Mouse (Mus musculus): ENCODE measurements around the gene Mrpl20. TPM values are rescaled to one million over a fixed set of nuclear protein-coding genes. Genes with fewer than 3 reads are reported as not detected.

The Mrpl20 gene
- polyA plus RNA-seq, 1 experiment from 2014 or later, result 199 TPM

DNA sequence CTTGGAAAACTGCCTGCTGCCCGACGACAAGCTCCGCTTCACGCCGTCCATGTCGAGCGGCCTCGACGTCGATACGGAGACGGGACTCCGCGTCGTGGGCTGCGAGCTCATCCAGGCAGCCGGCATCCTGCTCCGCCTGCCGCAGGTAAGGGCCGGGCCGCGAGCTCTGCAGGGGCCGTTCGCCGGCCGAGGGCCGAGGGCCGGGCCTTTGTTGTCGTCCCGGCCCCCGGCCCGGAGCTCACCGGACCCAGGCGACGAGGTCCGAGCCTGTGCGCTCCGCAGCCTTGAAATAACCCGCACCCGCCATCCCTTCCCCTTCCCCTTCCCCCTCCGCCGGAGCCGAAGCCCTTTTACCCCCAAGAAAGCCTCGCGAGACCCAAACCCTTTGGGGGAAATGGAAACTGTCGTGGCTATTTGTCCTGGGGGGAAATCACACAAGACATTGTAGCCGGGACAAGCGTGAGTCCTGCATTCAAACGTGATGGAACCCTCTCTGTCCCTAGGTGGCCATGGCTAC is 10.0 kb downstream of the Mrpl20 start:
- under 1% methylated on average over 49 of the region's 49 CpGs for WGBS
- H3K36me3 ChIP-seq (ENCODE audit: control insufficient read depth, insufficient read depth, low read length), result peaks cover 36% of the 10 kb centered on the region

DNA sequence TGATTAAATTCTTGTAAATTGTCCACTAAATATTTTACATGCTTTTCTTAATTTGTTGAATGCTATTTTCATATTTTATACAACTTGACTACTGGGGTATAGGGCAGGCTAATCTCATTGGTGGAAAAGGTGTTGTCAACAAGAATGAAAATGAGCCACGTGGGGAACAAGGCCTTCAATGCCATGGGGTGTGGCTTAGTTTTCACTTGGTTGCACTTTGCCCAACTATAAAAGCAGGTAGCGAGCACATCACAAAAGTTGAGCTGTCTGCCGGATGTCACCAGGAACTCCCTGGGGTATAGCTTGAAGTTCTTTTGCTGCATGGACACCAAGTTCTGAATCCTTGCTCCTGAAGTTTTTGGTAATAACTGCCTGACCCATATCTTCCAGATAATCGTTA is 14.9 kb downstream of the Mrpl20 start:
- Histone ChIP-seq H3K36me3 (ENCODE audit: control insufficient read depth, insufficient read depth, low read length) (peaks cover 57% of the 10 kb centered on the region), H3K4me2 (ENCODE audit: low read depth, low read length) (no peak overlapping the region), H3K27me3 (ENCODE audit: control insufficient read depth, insufficient read depth, low read length) (no peaks in the 10 kb centered on the region), H3K27ac (ENCODE audit: low read length) (no peak overlapping the region), H3K9me3 (replicated peaks; ENCODE audit: control insufficient read depth, low read length) (no peaks in the 10 kb centered on the region), H3K4me3 (replicated peaks; ENCODE audit: low read length) (no peak overlapping the region), H3K4me1 (ENCODE audit: control insufficient read depth, insufficient read depth, low read length) (peaks cover 10% of the 10 kb centered on the region), H3K9ac (ENCODE audit: low read length) (no peak overlapping the region)
- no peak for ATAC-seq (ENCODE audit: insufficient read depth, low FRiP score)
- WGBS, result 81% methylated on average over 4 of the region's 4 CpGs

More for the DNA sequence above, 10.0 kb downstream of the Mrpl20 start:
- Histone ChIP-seq H3K4me1 (ENCODE audit: control insufficient read depth, insufficient read depth, low read length) (peaks cover 16% of the 10 kb centered on the region), H3K4me2 (ENCODE audit: low read depth, low read length) (peak overlapping the region; percentile 89), H3K9me3 (replicated peaks; ENCODE audit: control insufficient read depth, low read length) (no peaks in the 10 kb centered on the region), H3K27ac (ENCODE audit: low read length) (peak overlapping the region; percentile 89), H3K9ac (ENCODE audit: low read length) (peak overlapping the region; percentile 99), H3K27me3 (ENCODE audit: control insufficient read depth, insufficient read depth, low read length) (no peaks in the 10 kb centered on the region), H3K4me3 (replicated peaks; ENCODE audit: low read length) (peak overlapping the region; percentile 98)
- ATAC-seq (ENCODE audit: insufficient read depth, low FRiP score), result peak; percentile 2; the same call in 1 of the 2 replicates

DNA sequence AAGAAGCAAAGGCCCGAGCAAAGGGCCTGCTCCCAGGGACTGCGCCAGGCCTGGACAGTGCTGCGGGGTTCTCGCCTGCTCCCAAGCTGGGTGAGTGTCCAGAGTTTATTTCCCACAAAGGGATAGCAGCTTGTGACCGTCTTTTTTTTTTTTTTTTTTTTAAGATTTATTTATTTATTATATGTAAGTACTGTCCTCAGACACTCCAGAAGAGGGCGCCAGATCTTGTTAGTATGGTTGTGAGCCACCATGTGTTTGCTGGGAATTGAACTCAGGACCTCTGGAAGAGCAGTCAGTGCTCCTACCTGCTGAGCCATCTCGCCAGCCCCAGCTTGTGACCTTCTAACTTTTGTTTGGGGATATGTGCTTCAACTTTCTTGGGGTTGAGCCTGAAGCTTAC is 18.3 kb downstream of the Mrpl20 start:
- Histone ChIP-seq H3K9ac (ENCODE audit: low read length) (no peak overlapping the region), H3K4me2 (ENCODE audit: low read depth, low read length) (no peak overlapping the region), H3K27me3 (ENCODE audit: control insufficient read depth, insufficient read depth, low read length) (no peaks in the 10 kb centered on the region), H3K9me3 (replicated peaks; ENCODE audit: control insufficient read depth, low read length) (no peaks in the 10 kb centered on the region), H3K4me1 (ENCODE audit: control insufficient read depth, insufficient read depth, low read length) (no peaks in the 10 kb centered on the region), H3K36me3 (ENCODE audit: control insufficient read depth, insufficient read depth, low read length) (peaks cover 74% of the 10 kb centered on the region), H3K4me3 (replicated peaks; ENCODE audit: low read length) (no peak overlapping the region), H3K27ac (ENCODE audit: low read length) (no peak overlapping the region)
- 72% methylated on average over 7 of the region's 7 CpGs for WGBS
- ATAC-seq (ENCODE audit: insufficient read depth, low FRiP score), result no peak

DNA sequence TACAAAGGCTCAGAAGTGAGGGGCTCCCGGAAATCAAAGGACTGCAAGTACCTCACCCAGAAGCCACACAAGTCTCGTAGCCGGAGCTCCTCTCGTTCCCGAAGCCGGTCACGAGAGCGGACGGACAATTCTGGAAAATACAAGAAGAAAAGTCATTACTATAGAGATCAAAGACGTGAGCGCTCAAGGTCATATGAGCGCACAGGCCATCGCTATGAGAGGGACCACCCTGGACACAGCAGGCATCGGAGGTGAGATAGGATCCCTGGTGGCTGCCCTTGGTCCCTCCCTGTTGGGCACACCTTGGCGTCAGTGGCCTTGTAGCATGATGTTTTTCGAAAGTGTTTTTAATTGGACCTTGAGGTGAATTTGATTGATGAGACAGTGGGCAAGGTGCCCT is 20.8 kb downstream of the Mrpl20 start:
- no peak overlapping the region for H3K4me2 ChIP-seq (ENCODE audit: low read depth, low read length)
- no peaks in the 10 kb centered on the region for H3K9me3 ChIP-seq (replicated peaks; ENCODE audit: control insufficient read depth, low read length)
- no peaks in the 10 kb centered on the region for H3K27me3 ChIP-seq (ENCODE audit: control insufficient read depth, insufficient read depth, low read length)
- no peak overlapping the region for H3K27ac ChIP-seq (ENCODE audit: low read length)
- no peak overlapping the region for H3K4me3 ChIP-seq (replicated peaks; ENCODE audit: low read length)
- H3K4me1 ChIP-seq (ENCODE audit: control insufficient read depth, insufficient read depth, low read length), result no peaks in the 10 kb centered on the region
- no peak for ATAC-seq (ENCODE audit: insufficient read depth, low FRiP score)
- WGBS, result 93% methylated on average over 16 of the region's 16 CpGs
- H3K36me3 ChIP-seq (ENCODE audit: control insufficient read depth, insufficient read depth, low read length), result peaks cover 64% of the 10 kb centered on the region
- H3K9ac ChIP-seq (ENCODE audit: low read length), result no peak overlapping the region

DNA sequence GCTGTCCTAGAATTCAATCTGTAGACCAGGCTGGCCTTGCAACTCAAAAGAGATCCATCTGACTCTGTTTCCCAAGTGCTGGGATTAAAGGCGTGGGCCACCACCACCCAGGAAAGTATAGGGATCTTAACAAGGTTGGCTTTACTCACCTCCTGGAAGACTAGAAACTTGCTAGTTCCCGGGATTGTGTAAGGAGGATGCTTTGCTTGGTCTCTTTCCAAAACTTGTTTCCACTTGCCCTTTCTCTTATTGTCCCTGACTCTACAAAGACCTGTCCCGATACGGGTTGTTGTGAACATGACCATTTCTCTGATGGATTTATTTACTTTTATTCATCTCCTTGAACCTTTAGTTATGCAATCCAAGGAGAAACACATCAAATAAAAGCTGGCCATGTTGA is 27.2 kb downstream of the Mrpl20 start:
- Histone ChIP-seq H3K27me3 (ENCODE audit: control insufficient read depth, insufficient read depth, low read length) (no peaks in the 10 kb centered on the region), H3K4me1 (ENCODE audit: control insufficient read depth, insufficient read depth, low read length) (peaks cover 21% of the 10 kb centered on the region), H3K9ac (ENCODE audit: low read length) (no peak overlapping the region), H3K27ac (ENCODE audit: low read length) (no peak overlapping the region), H3K9me3 (replicated peaks; ENCODE audit: control insufficient read depth, low read length) (no peaks in the 10 kb centered on the region), H3K36me3 (ENCODE audit: control insufficient read depth, insufficient read depth, low read length) (peaks cover 16% of the 10 kb centered on the region; the same call in 1 of the 2 replicates), H3K4me3 (replicated peaks; ENCODE audit: low read length) (no peak overlapping the region), H3K4me2 (ENCODE audit: low read depth, low read length) (no peak overlapping the region)
- WGBS, result 87% methylated on average over 4 of the region's 4 CpGs
- no peak for ATAC-seq (ENCODE audit: insufficient read depth, low FRiP score)

DNA sequence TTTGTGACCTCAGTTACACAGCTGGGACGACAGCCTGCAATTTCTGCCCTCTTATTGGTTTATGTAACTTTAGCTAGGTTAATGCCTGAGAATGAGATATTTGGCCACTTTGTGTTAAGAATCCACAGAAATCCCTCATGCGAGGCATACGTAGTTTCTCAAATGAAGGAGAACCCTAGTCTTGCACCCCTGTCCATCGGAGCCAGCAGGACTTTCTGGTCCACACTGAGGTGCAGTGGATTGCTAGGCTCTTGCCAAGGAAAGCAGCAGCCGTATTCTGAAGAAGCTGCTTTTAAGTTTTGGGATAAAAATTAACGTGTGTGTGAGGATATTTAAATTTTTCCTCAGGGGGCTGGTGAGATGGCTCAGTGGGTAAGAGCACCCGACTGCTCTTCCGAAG is 27.9 kb downstream of the Mrpl20 start:
- Histone ChIP-seq H3K36me3 (ENCODE audit: control insufficient read depth, insufficient read depth, low read length) (peaks cover 10% of the 10 kb centered on the region; the same call in 1 of the 2 replicates), H3K9ac (ENCODE audit: low read length) (peak overlapping the region; percentile 55), H3K9me3 (replicated peaks; ENCODE audit: control insufficient read depth, low read length) (no peaks in the 10 kb centered on the region), H3K4me2 (ENCODE audit: low read depth, low read length) (peak overlapping the region; percentile 98), H3K4me1 (ENCODE audit: control insufficient read depth, insufficient read depth, low read length) (peaks cover 21% of the 10 kb centered on the region), H3K4me3 (replicated peaks; ENCODE audit: low read length) (peak overlapping the region; percentile 88), H3K27ac (ENCODE audit: low read length) (peak overlapping the region; percentile 96), H3K27me3 (ENCODE audit: control insufficient read depth, insufficient read depth, low read length) (no peaks in the 10 kb centered on the region)
- 51% methylated on average over 8 of the region's 8 CpGs for whole genome bisulfite sequencing
- no peak for ATAC-seq (ENCODE audit: insufficient read depth, low FRiP score)

DNA sequence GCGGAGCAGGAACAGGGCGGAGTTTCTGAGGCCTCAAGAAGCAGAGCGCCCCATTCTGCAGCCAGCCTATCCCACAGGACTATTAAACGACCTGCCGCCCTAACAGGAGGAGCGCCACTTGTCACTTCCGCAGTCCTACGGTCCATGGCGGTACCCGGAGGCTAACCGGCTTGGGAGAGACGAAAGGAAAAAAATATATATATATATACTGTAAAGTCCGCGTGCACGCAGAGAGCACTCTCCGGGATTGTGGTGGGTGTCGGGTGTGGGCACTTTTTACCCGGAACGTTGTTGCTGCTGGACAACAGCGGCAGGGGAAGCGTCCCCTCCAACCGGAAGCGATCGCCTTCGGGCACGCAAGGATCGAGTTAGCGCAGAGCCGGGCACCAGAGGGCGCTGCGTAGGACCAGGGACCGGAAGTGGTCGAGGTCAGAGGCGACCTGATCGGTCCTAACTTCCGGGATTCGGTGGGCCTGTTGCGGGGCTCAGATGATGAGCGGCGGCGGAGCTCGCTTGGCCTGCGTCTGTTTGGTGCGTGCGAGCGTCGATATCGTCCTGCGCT is 28.6 kb downstream of the Mrpl20 start, which contains the start of gene Aurkaip1:
Gene Aurkaip1 (plus strand): TSS at position 68 of the 562 bp plus-strand sequence.
- peak; percentile 95 for ATAC-seq (ENCODE audit: insufficient read depth, low FRiP score)
- Histone ChIP-seq H3K4me2 (ENCODE audit: low read depth, low read length) (peak within 1 kb of the TSS; percentile 98), H3K4me1 (ENCODE audit: control insufficient read depth, insufficient read depth, low read length) (peaks cover 21% of the 10 kb centered on the region), H3K9me3 (replicated peaks; ENCODE audit: control insufficient read depth, low read length) (no peaks in the 10 kb centered on the region), H3K36me3 (ENCODE audit: control insufficient read depth, insufficient read depth, low read length) (0 out of 2 replicates have a peak, but pooled peaks cover 8% of the 10 kb centered on the region), H3K27ac (ENCODE audit: low read length) (peak within 1 kb of the TSS; percentile 96), H3K9ac (ENCODE audit: low read length) (peak within 1 kb of the TSS; percentile 93), H3K4me3 (replicated peaks; ENCODE audit: low read length) (peak within 1 kb of the TSS; percentile 88), H3K27me3 (ENCODE audit: control insufficient read depth, insufficient read depth, low read length) (no peaks in the 10 kb centered on the region)
- under 1% methylated on average over 49 of the region's 49 CpGs for WGBS

DNA sequence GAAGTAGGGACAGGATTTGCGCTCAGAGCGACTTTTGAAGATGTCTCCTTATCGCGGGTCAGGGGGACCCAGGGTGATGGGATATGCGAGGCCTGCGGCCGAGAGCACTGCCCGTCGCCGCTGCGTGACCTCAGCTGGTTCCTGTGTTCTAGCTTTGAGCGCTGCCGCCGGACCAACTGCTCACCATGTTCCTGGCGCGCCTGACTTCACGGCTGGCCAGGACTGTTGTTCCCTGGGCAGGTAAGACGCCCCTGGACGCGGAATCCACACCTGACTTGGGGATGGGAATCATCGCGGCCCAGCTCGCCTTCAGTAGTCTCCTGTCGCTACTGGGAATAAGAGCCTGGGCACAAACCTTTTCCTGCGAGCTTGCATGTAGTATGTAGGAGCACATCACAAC is 29.2 kb downstream of the Mrpl20 start:
- under 1% methylated on average over 25 of the region's 25 CpGs for WGBS
- ATAC-seq (ENCODE audit: insufficient read depth, low FRiP score), result peak; percentile 1
- Histone ChIP-seq H3K27me3 (ENCODE audit: control insufficient read depth, insufficient read depth, low read length) (no peaks in the 10 kb centered on the region), H3K4me1 (ENCODE audit: control insufficient read depth, insufficient read depth, low read length) (peaks cover 21% of the 10 kb centered on the region), H3K4me2 (ENCODE audit: low read depth, low read length) (peak overlapping the region; percentile 98), H3K4me3 (replicated peaks; ENCODE audit: low read length) (peak overlapping the region; percentile 88), H3K27ac (ENCODE audit: low read length) (peak overlapping the region; percentile 96), H3K9ac (ENCODE audit: low read length) (peak overlapping the region; percentile 93), H3K9me3 (replicated peaks; ENCODE audit: control insufficient read depth, low read length) (no peaks in the 10 kb centered on the region), H3K36me3 (ENCODE audit: control insufficient read depth, insufficient read depth, low read length) (0 out of 2 replicates have a peak, but pooled peaks cover 8% of the 10 kb centered on the region)

DNA sequence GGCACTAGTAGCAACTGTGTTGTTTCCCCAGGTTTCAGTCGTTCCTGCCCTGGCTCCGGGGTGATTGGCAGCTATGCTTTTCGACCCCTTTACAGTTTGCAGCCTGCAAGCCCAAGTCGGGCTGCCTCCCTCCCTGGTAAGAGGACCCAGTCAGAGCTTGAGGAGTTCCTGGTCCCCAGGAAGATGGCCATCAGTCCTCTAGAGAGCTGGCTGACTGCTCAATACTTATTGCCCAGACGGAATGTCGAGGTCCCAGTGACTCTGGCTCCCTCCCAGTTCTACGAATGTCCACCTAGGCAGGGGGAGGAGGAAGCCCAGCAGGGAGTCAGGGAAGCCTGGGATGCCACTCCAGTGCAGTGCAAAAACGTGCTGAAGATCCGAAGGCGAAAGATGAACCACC is 29.6 kb downstream of the Mrpl20 start:
- peak overlapping the region; percentile 93 for H3K9ac ChIP-seq (ENCODE audit: low read length)
- 0 out of 2 replicates have a peak, but pooled peaks cover 8% of the 10 kb centered on the region for H3K36me3 ChIP-seq (ENCODE audit: control insufficient read depth, insufficient read depth, low read length)
- H3K4me1 ChIP-seq (ENCODE audit: control insufficient read depth, insufficient read depth, low read length), result peaks cover 21% of the 10 kb centered on the region
- peak overlapping the region; percentile 88 for H3K4me3 ChIP-seq (replicated peaks; ENCODE audit: low read length)
- H3K27ac ChIP-seq (ENCODE audit: low read length), result peak overlapping the region; percentile 96
- no peaks in the 10 kb centered on the region for H3K9me3 ChIP-seq (replicated peaks; ENCODE audit: control insufficient read depth, low read length)
- H3K27me3 ChIP-seq (ENCODE audit: control insufficient read depth, insufficient read depth, low read length), result no peaks in the 10 kb centered on the region
- H3K4me2 ChIP-seq (ENCODE audit: low read depth, low read length), result peak overlapping the region; percentile 98
- no peak for ATAC-seq (ENCODE audit: insufficient read depth, low FRiP score)
- 51% methylated on average over 10 of the region's 10 CpGs for WGBS
